Mouse (Mus musculus) liver, adult 2 months (tissue): ENCODE results near the gene Hist1h2ag. TPM values are rescaled to one million over a fixed set of nuclear protein-coding genes. Genes with fewer than 3 reads are reported as not detected.

ENCODE experiments used
- DNase-seq: peaks from one replicate; pipeline ENCODE4 v3.0.0-alpha.2; 2011; ENCODE audit warnings: low read depth, low spot score; ENCODE audit errors: extremely low read depth
- H3K27ac ChIP-seq: fragments of 200-500 bp; replicated peaks from 2 replicates; pipeline ENCODE4 v1.5.1; 2012; ENCODE audit warnings: low read depth, mild to moderate bottlenecking, control low read depth, inconsistent platforms, low read length; ENCODE audit not compliant: insufficient read depth
- H3K27me3 ChIP-seq: fragments of 200-500 bp; 2 replicates; pipeline ENCODE4 v1.6.1; 2012; ENCODE audit warnings: mild to moderate bottlenecking, moderate library complexity, low read length, inconsistent platforms; ENCODE audit not compliant: control insufficient read depth, insufficient read depth
- H3K36me3 ChIP-seq: fragments of 200-500 bp; 2 replicates; pipeline ENCODE4 v1.6.1; 2012; ENCODE audit warnings: low read length, inconsistent platforms; ENCODE audit not compliant: control insufficient read depth, insufficient read depth
- H3K4me1 ChIP-seq: fragments of 200-500 bp; 2 replicates; pipeline ENCODE4 v1.6.1; 2011; ENCODE audit warnings: low read length; ENCODE audit not compliant: control insufficient read depth, insufficient read depth
- H3K4me3 ChIP-seq: fragments of 200-500 bp; 2 replicates; pipeline ENCODE4 v1.5.1; 2011; ENCODE audit warnings: low read depth, mild to moderate bottlenecking, control low read depth, low read length, moderate library complexity; ENCODE audit not compliant: insufficient read depth
- H3K79me2 ChIP-seq: fragments of 200-500 bp; 2 replicates; pipeline ENCODE4 v1.6.1; 2012; ENCODE audit warnings: inconsistent platforms, mild to moderate bottlenecking, low read length, moderate library complexity; ENCODE audit not compliant: control insufficient read depth, insufficient read depth
- H3K9ac ChIP-seq: fragments of 200-500 bp; 2 replicates; pipeline ENCODE4 v1.6.1; 2012; ENCODE audit warnings: low read depth, mild to moderate bottlenecking, control low read depth, inconsistent platforms, low read length
- CTCF ChIP-seq: fragments of 200-500 bp; IDR thresholded peaks from 2 replicates; pipeline ENCODE4 v1.5.1; 2011; ENCODE audit warnings: low read depth, low read length, control low read depth
- POLR2A ChIP-seq: fragments of 200-500 bp; IDR thresholded peaks from 2 replicates; pipeline ENCODE4 v1.6.1; 2011; ENCODE audit warnings: low read length, control low read depth; ENCODE audit not compliant: insufficient read depth; ENCODE audit errors: extremely low read depth
- WGBS: fragments of 180-500 bp; shearing (Covaris S2); methylation state at CpG from one replicate; pipeline ENCODE4 v1.1.7; 2018; 5-methylcytosine and 5-hydroxymethylcytosine counted together
- polyA plus RNA-seq: library from polyadenylated mRNA; depleted of rRNA; stranded (reverse); fragments of >200 nt; gene quantifications from 2 replicates; pipeline ENCODE4 v1.2.3, GENCODE M21; 2012
- total RNA-seq: library from RNA; depleted of rRNA; stranded (reverse); fragments of >200 nt; gene quantifications from 2 replicates; pipeline ENCODE4 v1.2.3, GENCODE M21; 2014

Hist1h2ag gene
- total and polyA plus RNA-seq, 2 experiments: 0.55 to 11.1 TPM

DNA sequence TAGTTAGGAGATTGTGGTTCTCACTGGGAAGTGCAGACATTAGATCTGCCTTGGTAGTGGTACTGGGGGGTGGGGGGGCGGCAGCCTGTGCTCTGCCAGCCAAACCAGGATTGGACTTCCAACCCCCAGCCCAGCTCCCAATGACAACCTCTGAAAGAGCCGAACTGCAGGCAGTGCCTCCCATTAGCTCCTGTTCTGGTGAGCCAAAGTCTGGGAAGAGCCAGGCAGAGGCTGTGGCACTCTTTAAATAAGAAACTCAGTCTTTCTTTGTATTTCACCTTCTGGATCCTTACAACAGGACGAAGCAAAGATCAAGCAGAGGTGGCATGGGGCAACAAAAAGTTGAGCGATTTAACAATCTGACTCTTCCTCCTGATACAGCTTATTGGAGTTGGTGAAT, 43.6 kb downstream of the Hist1h2ag start:
- no peak overlapping the region for H3K9ac ChIP-seq
- H3K36me3 ChIP-seq: no peaks in the 10 kb centered on the region
- 54% methylated on average over 4 of the region's 4 CpGs for WGBS
- H3K79me2 ChIP-seq: no peaks in the 10 kb centered on the region
- TF ChIP-seq POLR2A (no peak), CTCF (no peak)
- H3K4me3 ChIP-seq: no peak overlapping the region
- H3K27ac ChIP-seq: no peak overlapping the region
- no peak for DNase-seq
- peaks cover 20% of the 10 kb centered on the region; the same call in 1 of the 2 replicates for H3K27me3 ChIP-seq
- no peaks in the 10 kb centered on the region for H3K4me1 ChIP-seq

DNA sequence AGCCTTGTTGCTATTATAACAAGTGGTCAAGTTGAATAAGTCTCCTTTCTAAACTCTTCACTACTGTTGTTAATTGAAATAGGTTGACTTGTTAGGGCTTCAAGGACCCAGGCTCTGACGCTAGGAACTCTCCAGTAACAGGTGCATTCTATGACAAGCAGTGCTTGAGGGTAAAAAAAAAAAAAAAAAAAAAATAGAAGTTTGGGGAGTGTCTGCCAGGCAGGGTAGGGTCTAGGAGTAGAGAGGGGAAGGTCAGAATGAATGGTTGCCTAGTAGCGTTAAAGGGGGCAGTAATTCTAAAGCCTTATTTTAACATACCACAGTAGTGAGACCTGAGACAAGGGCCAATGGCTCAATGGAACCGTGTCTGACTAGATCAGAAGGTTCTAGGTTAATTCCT, 44.3 kb downstream of the Hist1h2ag start:
- Histone ChIP-seq H3K36me3 (no peaks in the 10 kb centered on the region), H3K4me1 (no peaks in the 10 kb centered on the region), H3K27me3 (peaks cover 20% of the 10 kb centered on the region; the same call in 1 of the 2 replicates), H3K4me3 (no peak overlapping the region), H3K9ac (no peak overlapping the region), H3K27ac (no peak overlapping the region), H3K79me2 (no peaks in the 10 kb centered on the region)
- 57% methylated on average over 3 of the region's 3 CpGs for WGBS
- DNase-seq: no peak
- TF ChIP-seq POLR2A: no peak
- no peak for TF ChIP-seq CTCF

DNA sequence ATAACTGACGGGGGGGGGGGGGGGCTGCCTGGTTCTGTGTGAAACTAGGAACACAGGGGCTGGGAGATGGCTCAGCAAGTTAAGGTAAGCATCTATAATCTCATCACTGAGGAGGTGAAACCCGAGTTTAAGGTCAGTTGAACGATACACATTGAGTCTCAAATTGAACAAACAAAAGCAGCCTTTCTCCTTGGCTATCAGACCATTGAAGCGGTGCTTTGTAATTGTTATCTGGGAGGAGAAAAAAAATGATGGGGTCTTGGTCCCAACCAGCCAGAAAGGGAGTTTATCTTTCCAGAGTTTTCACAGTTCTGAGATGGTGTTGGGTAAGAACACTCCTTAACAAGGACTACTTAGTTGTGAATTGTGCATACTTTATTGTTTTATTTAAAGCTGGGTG, 44.9 kb downstream of the Hist1h2ag start:
- WGBS: 12% methylated on average over 4 of the region's 4 CpGs
- no peak for DNase-seq
- peaks cover 17% of the 10 kb centered on the region; the same call in 1 of the 2 replicates for H3K27me3 ChIP-seq
- H3K79me2 ChIP-seq: no peaks in the 10 kb centered on the region
- H3K27ac ChIP-seq: no peak overlapping the region
- H3K4me1 ChIP-seq: no peaks in the 10 kb centered on the region
- H3K36me3 ChIP-seq: no peaks in the 10 kb centered on the region
- no peak for TF ChIP-seq CTCF
- no peak for TF ChIP-seq POLR2A
- no peak overlapping the region for H3K9ac ChIP-seq
- no peak overlapping the region for H3K4me3 ChIP-seq

DNA sequence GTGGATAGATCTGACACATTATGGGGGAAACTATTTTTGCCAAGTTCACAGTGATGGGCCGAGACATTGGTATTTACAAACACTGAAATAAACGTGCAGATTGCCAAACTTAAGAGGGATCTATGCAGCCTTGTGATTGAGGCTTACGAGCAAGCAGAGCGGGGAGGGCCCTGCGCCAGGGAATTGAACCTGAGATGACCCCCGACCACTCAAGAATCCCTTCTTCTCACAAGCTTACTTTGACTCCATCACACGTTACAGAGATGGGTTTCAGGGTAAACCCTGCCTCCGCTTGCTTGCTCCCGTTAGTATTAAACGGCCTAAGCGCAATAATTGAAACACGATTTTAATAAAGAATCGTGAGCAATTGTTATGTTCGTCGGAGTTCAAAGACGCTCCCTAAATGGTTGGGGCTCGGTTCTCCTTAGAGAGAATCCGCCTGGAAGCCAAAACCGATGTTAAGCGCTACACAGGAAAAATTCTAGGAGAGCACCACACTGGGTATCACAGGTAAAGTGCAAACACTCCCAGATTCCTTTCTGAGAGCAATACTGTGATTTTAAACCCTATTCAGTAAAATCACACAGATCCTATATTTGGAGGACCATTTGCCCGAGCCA, 45.4 kb downstream of the Hist1h2ag start:
- Histone ChIP-seq H3K79me2 (no peaks in the 10 kb centered on the region), H3K4me1 (no peaks in the 10 kb centered on the region), H3K9ac (no peak overlapping the region), H3K4me3 (no peak overlapping the region), H3K27me3 (peaks cover 17% of the 10 kb centered on the region; the same call in 1 of the 2 replicates), H3K27ac (no peak overlapping the region), H3K36me3 (no peaks in the 10 kb centered on the region)
- DNase-seq: no peak
- 8% methylated on average over 21 of the region's 21 CpGs for WGBS
- TF ChIP-seq POLR2A (no peak), CTCF (no peak)

DNA sequence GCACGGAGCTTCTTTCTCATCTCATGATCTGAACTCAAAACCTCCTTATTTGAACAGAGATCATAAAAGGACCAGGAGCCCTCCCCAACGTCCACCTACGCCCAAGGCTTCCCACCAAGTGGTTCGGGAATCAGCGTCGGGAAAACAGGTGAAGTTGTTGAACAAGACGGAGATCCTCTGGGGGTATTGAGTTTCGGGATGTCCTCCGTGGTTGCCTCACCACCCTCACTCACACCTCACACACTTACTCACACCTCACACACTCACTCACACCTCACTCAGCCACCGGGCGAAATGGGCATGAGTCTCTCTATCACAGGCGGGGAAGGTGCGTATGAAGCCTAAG, 45.9 kb downstream of the Hist1h2ag start:
- Histone ChIP-seq H3K79me2 (no peaks in the 10 kb centered on the region), H3K9ac (no peak overlapping the region), H3K36me3 (no peaks in the 10 kb centered on the region), H3K27ac (no peak overlapping the region), H3K4me1 (no peaks in the 10 kb centered on the region), H3K27me3 (peaks cover 17% of the 10 kb centered on the region; the same call in 1 of the 2 replicates), H3K4me3 (no peak overlapping the region)
- no peak for TF ChIP-seq CTCF
- no peak for TF ChIP-seq POLR2A
- DNase-seq: no peak
- 8% methylated on average over 13 of the region's 13 CpGs for WGBS

DNA sequence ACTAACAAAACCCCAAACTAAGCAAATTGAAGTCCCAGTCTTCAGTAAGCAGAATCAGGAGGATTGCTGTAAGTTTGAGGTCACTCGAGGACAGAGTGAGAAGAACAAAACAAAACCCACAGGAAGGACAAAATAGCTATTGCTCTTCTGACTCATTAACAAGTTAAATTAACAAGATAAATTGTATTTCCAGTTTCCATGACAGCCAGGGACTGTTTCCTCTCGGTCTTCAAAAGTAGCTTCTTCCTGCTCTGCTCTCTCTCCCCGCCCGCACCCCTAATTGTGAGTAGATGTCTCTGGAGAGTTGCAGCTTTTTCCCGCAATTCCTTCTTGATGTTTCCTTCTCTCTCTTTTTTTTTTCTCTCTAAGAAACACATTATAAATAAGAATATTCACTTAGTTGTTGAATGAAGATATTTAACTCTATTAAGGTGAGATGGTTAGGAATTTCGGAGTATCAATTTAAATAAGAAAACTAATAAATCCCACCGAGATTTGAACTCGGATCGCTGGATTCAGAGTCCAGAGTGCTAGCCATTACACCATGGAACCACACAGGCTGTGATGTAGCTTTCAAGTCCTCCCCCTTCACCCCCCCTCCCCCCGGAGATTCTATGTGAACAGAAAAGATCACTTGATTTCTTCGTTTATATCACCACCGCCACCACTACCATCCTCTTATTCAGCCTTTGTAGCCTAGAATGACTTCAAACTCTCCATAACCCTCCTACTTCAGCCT, 46.5 kb downstream of the Hist1h2ag start:
- H3K27ac ChIP-seq: no peak overlapping the region
- no peak overlapping the region for H3K9ac ChIP-seq
- H3K79me2 ChIP-seq: no peaks in the 10 kb centered on the region
- 7% methylated on average over 12 of the region's 12 CpGs for WGBS
- H3K36me3 ChIP-seq: no peaks in the 10 kb centered on the region
- no peak for TF ChIP-seq CTCF
- TF ChIP-seq POLR2A: no peak
- H3K27me3 ChIP-seq: peaks cover 17% of the 10 kb centered on the region; the same call in 1 of the 2 replicates
- no peak overlapping the region for H3K4me3 ChIP-seq
- H3K4me1 ChIP-seq: no peaks in the 10 kb centered on the region
- no peak for DNase-seq
